Mouse (Mus musculus) stomach, embryonic 14.5 days (tissue): ENCODE measurements around the gene Rtn2. TPM values are rescaled to one million over a fixed set of nuclear protein-coding genes. Genes with fewer than 3 reads are reported as not detected.
A peak's percentile ranks its signal among the peaks of the same experiment; 100 is the strongest.

ENCODE experiments used
- ATAC-seq: fragments of 200-750 bp; cut with Nextera tagmentation; 2 replicates; pipeline ENCODE4 v1.8.0; 2017; ENCODE audit warnings: low read depth, moderate TSS enrichment; ENCODE audit not compliant: insufficient number of reproducible peaks, insufficient read depth, low FRiP score
- H3K27ac ChIP-seq: fragments of 300-500 bp; sonication (generic); 2 replicates; pipeline ENCODE4 v1.5.1; 2014; ENCODE audit warnings: mild to moderate bottlenecking, low read length, moderate library complexity, mixed read lengths
- H3K27me3 ChIP-seq: fragments of 300-500 bp; sonication (generic); 2 replicates; pipeline ENCODE4 v1.6.1; 2014; ENCODE audit warnings: low read length, control low read depth, mixed read lengths; ENCODE audit not compliant: control insufficient read depth, insufficient read depth
- H3K36me3 ChIP-seq: fragments of 300-500 bp; sonication (generic); 2 replicates; pipeline ENCODE4 v1.6.1; 2014; ENCODE audit warnings: mild to moderate bottlenecking, control low read depth, low read length, moderate library complexity, mixed read lengths; ENCODE audit not compliant: control insufficient read depth, insufficient read depth
- H3K4me1 ChIP-seq: fragments of 300-500 bp; sonication (generic); 2 replicates; pipeline ENCODE4 v1.6.1; 2014; ENCODE audit warnings: low read length, control low read depth, mixed read lengths; ENCODE audit not compliant: control insufficient read depth, insufficient read depth
- H3K4me2 ChIP-seq: fragments of 300-500 bp; sonication (generic); replicated peaks from 2 replicates; pipeline ENCODE4 v1.6.1; 2014; ENCODE audit warnings: low read depth, low read length, control low read depth
- H3K4me3 ChIP-seq: fragments of 300-500 bp; sonication (generic); 2 replicates; pipeline ENCODE4 v1.5.1; 2014; ENCODE audit warnings: low read depth, low read length, control low read depth
- H3K9ac ChIP-seq: fragments of 300-500 bp; sonication (generic); replicated peaks from 2 replicates; pipeline ENCODE4 v1.6.1; 2014; ENCODE audit warnings: low read depth, mild to moderate bottlenecking, control low read depth, low read length, moderate library complexity, mixed read lengths
- H3K9me3 ChIP-seq: fragments of 300-500 bp; sonication (generic); 2 replicates; pipeline ENCODE4 v1.6.1; 2016; ENCODE audit warnings: low read depth, low read length, control low read depth; ENCODE audit not compliant: control insufficient read depth
- WGBS: fragments of 180-500 bp; shearing (Covaris S2); extraction: QIAGEN DNeasy Blood & Tissue Kit; methylation state at CpG from one replicate; pipeline ENCODE4 v1.1.7; 2014; 5-methylcytosine and 5-hydroxymethylcytosine counted together
- polyA plus RNA-seq: library from polyadenylated mRNA; unstranded; fragments of >200 nt; fragmentation: Nextera tagmentation; extraction: Ambion mirVana; gene quantifications from 2 replicates; pipeline ENCODE4 v1.2.1, GENCODE M21; 2014

Gene Rtn2
- polyA plus RNA-seq, 1 experiment from 2014 or later, result 13.9 TPM

- ATAC-seq, result no peak
- no peak overlapping the region for H3K9ac ChIP-seq
- no peaks in the 10 kb centered on the region for H3K27me3 ChIP-seq
- H3K4me3 ChIP-seq, result no peak overlapping the region
- H3K4me2 ChIP-seq, result no peak overlapping the region
- no peaks in the 10 kb centered on the region for H3K9me3 ChIP-seq
- H3K27ac ChIP-seq, result no peak overlapping the region
- H3K4me1 ChIP-seq, result peaks cover 15% of the 10 kb centered on the region
- WGBS, result 38% methylated on average over 9 of the region's 9 CpGs
- no peaks in the 10 kb centered on the region for H3K36me3 ChIP-seq
Observed at GRCm38 (mm10) chr7:19322489-19322888, 40.1 kb downstream of the Rtn2 start.

GRCm38 (mm10) chr7:19324221-19324620, 41.8 kb downstream of the Rtn2 start:
- 82% methylated on average over 11 of the region's 11 CpGs for WGBS
- no peaks in the 10 kb centered on the region for H3K9me3 ChIP-seq
- no peak for ATAC-seq

GRCm38 (mm10) chr7:19325262-19326199, 43.1 kb downstream of the Rtn2 start:
- Histone ChIP-seq H3K4me1 (peaks cover 17% of the 10 kb centered on the region), H3K4me3 (no peak overlapping the region), H3K36me3 (no peaks in the 10 kb centered on the region), H3K9ac (0 out of 2 replicates have a peak overlapping the region, but pooled peaks have one; percentile 1), H3K4me2 (peak overlapping the region; percentile 68; the same call in 1 of the 2 replicates), H3K9me3 (no peaks in the 10 kb centered on the region), H3K27ac (no peak overlapping the region), H3K27me3 (no peaks in the 10 kb centered on the region)
- ATAC-seq, result no peak
- WGBS, result 72% methylated on average over 21 of the region's 21 CpGs

More at GRCm38 (mm10) chr7:19324221-19324620, 41.8 kb downstream of the Rtn2 start:
- Histone ChIP-seq H3K9ac (no peak overlapping the region), H3K4me1 (peaks cover 21% of the 10 kb centered on the region), H3K4me2 (no peak overlapping the region), H3K27me3 (no peaks in the 10 kb centered on the region), H3K27ac (no peak overlapping the region), H3K36me3 (no peaks in the 10 kb centered on the region), H3K4me3 (no peak overlapping the region)

GRCm38 (mm10) chr7:19326359-19326758, 43.9 kb downstream of the Rtn2 start:
- WGBS, result under 1% methylated on average over 17 of the region's 20 CpGs
- Histone ChIP-seq H3K36me3 (no peaks in the 10 kb centered on the region), H3K9ac (0 out of 2 replicates have a peak overlapping the region, but pooled peaks have one; percentile 1), H3K27ac (peak overlapping the region; percentile 77), H3K4me3 (peak overlapping the region; percentile 32; the same call in 1 of the 2 replicates), H3K27me3 (no peaks in the 10 kb centered on the region), H3K4me1 (peaks cover 17% of the 10 kb centered on the region), H3K9me3 (no peaks in the 10 kb centered on the region), H3K4me2 (peak overlapping the region; percentile 68)
- ATAC-seq, result peak; percentile 66; the same call in 1 of the 2 replicates

GRCm38 (mm10) chr7:19327128-19327527, 44.7 kb downstream of the Rtn2 start:
- H3K4me3 ChIP-seq, result peak overlapping the region; percentile 32
- H3K36me3 ChIP-seq, result no peaks in the 10 kb centered on the region
- peak; percentile 70 for ATAC-seq
- H3K9me3 ChIP-seq, result no peaks in the 10 kb centered on the region
- peak overlapping the region; percentile 77 for H3K27ac ChIP-seq
- H3K4me1 ChIP-seq, result peaks cover 17% of the 10 kb centered on the region
- WGBS, result under 1% methylated on average over 22 of the region's 22 CpGs
- peak overlapping the region; percentile 68 for H3K4me2 ChIP-seq
- H3K9ac ChIP-seq, result no peak overlapping the region; the same call in 1 of the 2 replicates
- H3K27me3 ChIP-seq, result no peaks in the 10 kb centered on the region

GRCm38 (mm10) chr7:19327782-19328181, 45.4 kb downstream of the Rtn2 start:
- no peak for ATAC-seq
- Histone ChIP-seq H3K4me3 (no peak overlapping the region; the same call in 1 of the 2 replicates), H3K27me3 (no peaks in the 10 kb centered on the region), H3K9ac (no peak overlapping the region), H3K27ac (0 out of 2 replicates have a peak overlapping the region, but pooled peaks have one; percentile 2), H3K9me3 (no peaks in the 10 kb centered on the region), H3K4me1 (peaks cover 17% of the 10 kb centered on the region), H3K4me2 (peak overlapping the region; percentile 68; the same call in 1 of the 2 replicates), H3K36me3 (no peaks in the 10 kb centered on the region)
- 74% methylated on average over 5 of the region's 5 CpGs for WGBS

GRCm38 (mm10) chr7:19328425-19328824, 46.0 kb downstream of the Rtn2 start:
- Histone ChIP-seq H3K27ac (no peak overlapping the region), H3K9me3 (no peaks in the 10 kb centered on the region), H3K4me3 (no peak overlapping the region), H3K27me3 (no peaks in the 10 kb centered on the region), H3K4me1 (peaks cover 17% of the 10 kb centered on the region), H3K36me3 (no peaks in the 10 kb centered on the region), H3K4me2 (no peak overlapping the region), H3K9ac (no peak overlapping the region)
- no peak for ATAC-seq

- peaks cover 8% of the 10 kb centered on the region for H3K4me1 ChIP-seq
- 57% methylated on average over 2 of the region's 2 CpGs for WGBS
- H3K9me3 ChIP-seq, result no peaks in the 10 kb centered on the region
- H3K36me3 ChIP-seq, result no peaks in the 10 kb centered on the region
- no peak overlapping the region for H3K9ac ChIP-seq
- H3K27me3 ChIP-seq, result no peaks in the 10 kb centered on the region
- ATAC-seq, result no peak
- no peak overlapping the region for H3K27ac ChIP-seq
- H3K4me3 ChIP-seq, result no peak overlapping the region
- no peak overlapping the region for H3K4me2 ChIP-seq
Observed at GRCm38 (mm10) chr7:19331910-19332309, 49.5 kb downstream of the Rtn2 start.
